Mouse (Mus musculus) ES-E14 (cell line): ENCODE measurements around the gene Rab3gap1.

Experiments
- CHD2 ChIP-seq: IDR thresholded peaks from 2 replicates; pipeline ENCODE4 v1.6.1; 2014; ENCODE audit warnings: mild to moderate bottlenecking, low read depth, low read length, inconsistent platforms
- HCFC1 ChIP-seq: IDR thresholded peaks from 2 replicates; pipeline ENCODE4 v1.6.1; 2012; ENCODE audit warnings: low read length, inconsistent platforms, borderline replicate concordance; ENCODE audit not compliant: insufficient read depth
- MAFK ChIP-seq: IDR thresholded peaks from 2 replicates; pipeline ENCODE4 v1.6.1; 2014; ENCODE audit warnings: mild to moderate bottlenecking, low read depth, low read length, inconsistent platforms; ENCODE audit not compliant: insufficient read depth
- ZC3H11A ChIP-seq: IDR thresholded peaks from 2 replicates; pipeline ENCODE4 v1.6.1; 2012; ENCODE audit warnings: low read depth, mild to moderate bottlenecking, inconsistent platforms, low read length, borderline replicate concordance
- ZNF384 ChIP-seq: IDR thresholded peaks from 2 replicates; pipeline ENCODE4 v1.6.1; 2012; ENCODE audit warnings: low read depth, low read length, inconsistent platforms

DNA sequence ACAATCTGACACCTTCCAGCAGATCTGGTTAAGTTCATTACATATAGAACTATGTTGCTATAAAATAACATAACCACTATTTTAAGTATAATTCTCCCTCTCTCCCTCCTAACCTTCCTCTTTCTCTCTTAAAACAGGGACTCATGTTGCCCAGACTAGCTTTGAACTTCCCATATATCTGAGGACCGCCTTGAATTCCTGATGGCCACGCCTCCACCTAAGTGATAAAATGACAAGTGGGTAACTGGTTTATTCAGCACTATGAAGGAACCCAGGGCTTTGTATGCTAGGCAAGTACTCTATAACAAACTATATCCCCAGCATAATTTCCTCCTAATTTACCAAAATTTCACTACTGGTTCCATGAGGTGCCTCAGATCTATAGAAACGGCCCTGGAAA is 94.8 kb downstream of the Rab3gap1 start:
- TF ChIP-seq HCFC1 (no peak), ZNF384 (no peak), CHD2 (no peak), MAFK (no peak), ZC3H11A (no peak)
